Mouse (Mus musculus): ENCODE results near the gene Exoc7. TPM values are rescaled to one million over a fixed set of nuclear protein-coding genes. Genes with fewer than 3 reads are reported as not detected.
A peak's percentile ranks its signal among the peaks of the same experiment; 100 is the strongest.

Exoc7 gene
- polyA plus RNA-seq, 1 experiment from 2014 or later = 68.5 TPM

GRCm38 (mm10) chr11:116255982-116256675 lies 50.9 kb downstream of the Exoc7 start:
- no peak overlapping the region for H3K9ac ChIP-seq (ENCODE audit: low read length)

GRCm38 (mm10) chr11:116255090-116255981 lies 51.7 kb downstream of the Exoc7 start:
- Histone ChIP-seq H3K4me1 (replicated peaks; ENCODE audit: control insufficient read depth, insufficient read depth, low read length) (peaks cover 19% of the 10 kb centered on the region), H3K36me3 (ENCODE audit: control insufficient read depth, insufficient read depth, low read length) (peaks cover 51% of the 10 kb centered on the region), H3K4me2 (ENCODE audit: low read depth, low read length) (no peak overlapping the region), H3K27me3 (ENCODE audit: control insufficient read depth, insufficient read depth, low read depth, low read length) (no peaks in the 10 kb centered on the region), H3K4me3 (ENCODE audit: low read length) (no peak overlapping the region), H3K9me3 (ENCODE audit: control insufficient read depth, low read length) (no peaks in the 10 kb centered on the region), H3K9ac (ENCODE audit: low read length) (no peak overlapping the region), H3K27ac (ENCODE audit: low read length) (peak overlapping the region; percentile 80)
- no peak for ATAC-seq (ENCODE audit: low read depth)
- 75% methylated on average over 22 of the region's 22 CpGs for WGBS

More at GRCm38 (mm10) chr11:116255982-116256675, 50.9 kb downstream of the Exoc7 start:
- Histone ChIP-seq H3K36me3 (ENCODE audit: control insufficient read depth, insufficient read depth, low read length) (peaks cover 50% of the 10 kb centered on the region), H3K27ac (ENCODE audit: low read length) (no peak overlapping the region; the same call in 1 of the 2 replicates), H3K9me3 (ENCODE audit: control insufficient read depth, low read length) (no peaks in the 10 kb centered on the region), H3K4me2 (ENCODE audit: low read depth, low read length) (no peak overlapping the region), H3K4me3 (ENCODE audit: low read length) (no peak overlapping the region), H3K4me1 (replicated peaks; ENCODE audit: control insufficient read depth, insufficient read depth, low read length) (peaks cover 22% of the 10 kb centered on the region), H3K27me3 (ENCODE audit: control insufficient read depth, insufficient read depth, low read depth, low read length) (no peaks in the 10 kb centered on the region)
- no peak for ATAC-seq (ENCODE audit: low read depth)
- WGBS = 77% methylated on average over 9 of the region's 9 CpGs

GRCm38 (mm10) chr11:116254627-116255026 lies 52.4 kb downstream of the Exoc7 start:
- Histone ChIP-seq H3K4me3 (ENCODE audit: low read length) (no peak overlapping the region), H3K27ac (ENCODE audit: low read length) (peak overlapping the region; percentile 80), H3K9me3 (ENCODE audit: control insufficient read depth, low read length) (no peaks in the 10 kb centered on the region), H3K27me3 (ENCODE audit: control insufficient read depth, insufficient read depth, low read depth, low read length) (no peaks in the 10 kb centered on the region), H3K9ac (ENCODE audit: low read length) (no peak overlapping the region), H3K36me3 (ENCODE audit: control insufficient read depth, insufficient read depth, low read length) (peaks cover 52% of the 10 kb centered on the region), H3K4me2 (ENCODE audit: low read depth, low read length) (no peak overlapping the region), H3K4me1 (replicated peaks; ENCODE audit: control insufficient read depth, insufficient read depth, low read length) (peaks cover 12% of the 10 kb centered on the region)
- WGBS = 53% methylated on average over 9 of the region's 9 CpGs
- peak; percentile 67 for ATAC-seq (ENCODE audit: low read depth)

GRCm38 (mm10) chr11:116253076-116253600 lies 53.9 kb downstream of the Exoc7 start:
- peaks cover 8% of the 10 kb centered on the region for H3K4me1 ChIP-seq (replicated peaks; ENCODE audit: control insufficient read depth, insufficient read depth, low read length)
- no peak overlapping the region for H3K4me2 ChIP-seq (ENCODE audit: low read depth, low read length)
- no peak overlapping the region for H3K27ac ChIP-seq (ENCODE audit: low read length)
- no peak overlapping the region for H3K9ac ChIP-seq (ENCODE audit: low read length)
- WGBS = 89% methylated on average over 3 of the region's 3 CpGs
- H3K27me3 ChIP-seq (ENCODE audit: control insufficient read depth, insufficient read depth, low read depth, low read length) = no peaks in the 10 kb centered on the region
- H3K4me3 ChIP-seq (ENCODE audit: low read length) = no peak overlapping the region
- ATAC-seq (ENCODE audit: low read depth) = no peak
- no peaks in the 10 kb centered on the region for H3K9me3 ChIP-seq (ENCODE audit: control insufficient read depth, low read length)
- peaks cover 54% of the 10 kb centered on the region for H3K36me3 ChIP-seq (ENCODE audit: control insufficient read depth, insufficient read depth, low read length)

GRCm38 (mm10) chr11:116250898-116251297 lies 56.1 kb downstream of the Exoc7 start:
- peaks cover 62% of the 10 kb centered on the region for H3K36me3 ChIP-seq (ENCODE audit: control insufficient read depth, insufficient read depth, low read length)
- whole genome bisulfite sequencing = 76% methylated on average over 8 of the region's 8 CpGs
- peaks cover 8% of the 10 kb centered on the region for H3K4me1 ChIP-seq (replicated peaks; ENCODE audit: control insufficient read depth, insufficient read depth, low read length)
- ATAC-seq (ENCODE audit: low read depth) = no peak
- no peaks in the 10 kb centered on the region for H3K9me3 ChIP-seq (ENCODE audit: control insufficient read depth, low read length)
- H3K4me3 ChIP-seq (ENCODE audit: low read length) = no peak overlapping the region
- H3K27ac ChIP-seq (ENCODE audit: low read length) = no peak overlapping the region
- H3K9ac ChIP-seq (ENCODE audit: low read length) = no peak overlapping the region
- H3K4me2 ChIP-seq (ENCODE audit: low read depth, low read length) = no peak overlapping the region
- H3K27me3 ChIP-seq (ENCODE audit: control insufficient read depth, insufficient read depth, low read depth, low read length) = no peaks in the 10 kb centered on the region

GRCm38 (mm10) chr11:116247502-116248222 lies 59.4 kb downstream of the Exoc7 start:
- H3K9me3 ChIP-seq (ENCODE audit: control insufficient read depth, low read length) = no peaks in the 10 kb centered on the region
- H3K4me1 ChIP-seq (replicated peaks; ENCODE audit: control insufficient read depth, insufficient read depth, low read length) = no peaks in the 10 kb centered on the region
- H3K36me3 ChIP-seq (ENCODE audit: control insufficient read depth, insufficient read depth, low read length) = peaks cover 72% of the 10 kb centered on the region
- no peaks in the 10 kb centered on the region for H3K27me3 ChIP-seq (ENCODE audit: control insufficient read depth, insufficient read depth, low read depth, low read length)
- no peak overlapping the region for H3K27ac ChIP-seq (ENCODE audit: low read length)
- WGBS = 80% methylated on average over 14 of the region's 14 CpGs
- no peak overlapping the region for H3K9ac ChIP-seq (ENCODE audit: low read length)
- peak; percentile 51 for ATAC-seq (ENCODE audit: low read depth)
- no peak overlapping the region for H3K4me2 ChIP-seq (ENCODE audit: low read depth, low read length)
- H3K4me3 ChIP-seq (ENCODE audit: low read length) = no peak overlapping the region

- ATAC-seq (ENCODE audit: low read depth) = no peak
- Histone ChIP-seq H3K27me3 (ENCODE audit: control insufficient read depth, insufficient read depth, low read depth, low read length) (no peaks in the 10 kb centered on the region), H3K36me3 (ENCODE audit: control insufficient read depth, insufficient read depth, low read length) (peaks cover 54% of the 10 kb centered on the region), H3K4me3 (ENCODE audit: low read length) (no peak overlapping the region), H3K9me3 (ENCODE audit: control insufficient read depth, low read length) (no peaks in the 10 kb centered on the region), H3K9ac (ENCODE audit: low read length) (no peak overlapping the region), H3K27ac (ENCODE audit: low read length) (no peak overlapping the region), H3K4me2 (ENCODE audit: low read depth, low read length) (no peak overlapping the region), H3K4me1 (replicated peaks; ENCODE audit: control insufficient read depth, insufficient read depth, low read length) (no peaks in the 10 kb centered on the region)
- 80% methylated on average over 6 of the region's 6 CpGs for WGBS
Observed at GRCm38 (mm10) chr11:116245616-116246015, 61.4 kb downstream of the Exoc7 start.

GRCm38 (mm10) chr11:116244580-116244979 lies 62.5 kb downstream of the Exoc7 start:
- H3K9me3 ChIP-seq (ENCODE audit: control insufficient read depth, low read length) = no peaks in the 10 kb centered on the region
- H3K9ac ChIP-seq (ENCODE audit: low read length) = no peak overlapping the region
- no peak for ATAC-seq (ENCODE audit: low read depth)
- H3K4me1 ChIP-seq (replicated peaks; ENCODE audit: control insufficient read depth, insufficient read depth, low read length) = peaks cover 4% of the 10 kb centered on the region
- no peak overlapping the region for H3K4me3 ChIP-seq (ENCODE audit: low read length)
- WGBS = 77% methylated on average over 8 of the region's 8 CpGs
- no peak overlapping the region for H3K27ac ChIP-seq (ENCODE audit: low read length)
- no peak overlapping the region for H3K4me2 ChIP-seq (ENCODE audit: low read depth, low read length)
- H3K36me3 ChIP-seq (ENCODE audit: control insufficient read depth, insufficient read depth, low read length) = peaks cover 45% of the 10 kb centered on the region
- no peaks in the 10 kb centered on the region for H3K27me3 ChIP-seq (ENCODE audit: control insufficient read depth, insufficient read depth, low read depth, low read length)
